Mouse (Mus musculus): ENCODE data around the gene Enthd1.

DNA sequence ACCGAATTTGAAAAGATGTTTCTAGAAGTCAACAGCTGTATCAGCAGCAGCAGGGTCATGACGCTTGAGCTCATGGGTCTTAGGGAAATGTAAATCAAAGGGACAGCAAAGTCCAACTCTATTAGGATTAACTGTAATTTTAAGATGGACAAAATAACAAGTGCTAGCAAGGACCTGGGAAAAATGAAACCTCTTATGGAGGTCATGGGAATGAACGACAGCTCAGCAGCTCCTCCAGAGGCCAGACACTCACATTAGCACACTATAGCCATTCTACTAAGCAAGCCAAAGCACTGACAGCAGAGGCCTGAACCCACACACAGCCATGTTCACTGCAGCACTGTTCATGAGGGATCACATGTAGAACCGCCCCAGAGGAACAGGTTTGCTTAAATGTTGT is 7.2 kb downstream of the Enthd1 start:
- TF ChIP-seq POLR2A (IDR thresholded peaks at IDR 0.05; ENCODE audit: borderline replicate concordance, low read depth, low read length) (no peak), CTCF (IDR thresholded peaks at IDR 0.05; ENCODE audit: low read depth, low read length) (no peak)
